Mouse (Mus musculus) heart, adult 2 months (tissue): ENCODE measurements around the gene Cfdp1. TPM values are rescaled to one million over a fixed set of nuclear protein-coding genes. Genes with fewer than 3 reads are reported as not detected.

Source experiments
- DNase-seq, 2 experiments: peaks; one replicate each; pipeline ENCODE4 v3.0.0; 2021
- H3K27ac ChIP-seq: fragments of 200-600 bp; 2 replicates; pipeline ENCODE4 v1.8.1; 2022
- H3K27me3 ChIP-seq: fragments of 200-500 bp; 2 replicates; pipeline ENCODE4 v1.6.1; 2012; ENCODE audit warnings: mild to moderate bottlenecking, low read length, inconsistent platforms, mixed read lengths; ENCODE audit not compliant: control insufficient read depth, insufficient read depth
- H3K36me3 ChIP-seq: fragments of 200-500 bp; 2 replicates; pipeline ENCODE4 v1.6.1; 2012; ENCODE audit warnings: low read length, inconsistent platforms; ENCODE audit not compliant: control insufficient read depth, insufficient read depth
- H3K4me1 ChIP-seq: fragments of 200-500 bp; 2 replicates; pipeline ENCODE4 v1.6.1; 2011; ENCODE audit warnings: low read length; ENCODE audit not compliant: control insufficient read depth, insufficient read depth
- H3K4me3 ChIP-seq: fragments of 200-600 bp; 2 replicates; pipeline ENCODE4 v1.8.1; 2022
- H3K79me2 ChIP-seq: fragments of 200-500 bp; replicated peaks from 2 replicates; pipeline ENCODE4 v1.6.1; 2012; ENCODE audit warnings: mild to moderate bottlenecking, inconsistent platforms, low read length, moderate library complexity, mixed read lengths; ENCODE audit not compliant: control insufficient read depth, insufficient read depth
- H3K9ac ChIP-seq: fragments of 200-500 bp; 2 replicates; pipeline ENCODE4 v1.6.1; 2012; ENCODE audit warnings: low read depth, mild to moderate bottlenecking, control low read depth, inconsistent platforms, low read length, mixed read lengths
- CTCF ChIP-seq: fragments of 200-600 bp; IDR thresholded peaks from 2 replicates; pipeline ENCODE4 v1.8.1; 2022; ENCODE audit warnings: antibody characterized with exemption, mild to moderate bottlenecking, moderate library complexity
- EP300 ChIP-seq: fragments of 200-500 bp; IDR thresholded peaks from 2 replicates; pipeline ENCODE4 v1.6.1; 2011; ENCODE audit warnings: low read depth, low read length, control low read depth; ENCODE audit not compliant: insufficient read depth
- POLR2A ChIP-seq: fragments of 200-500 bp; IDR thresholded peaks from 2 replicates; pipeline ENCODE4 v1.6.1; 2011; ENCODE audit warnings: mild to moderate bottlenecking, low read depth, low read length, control low read depth; ENCODE audit not compliant: insufficient read depth
- WGBS: fragments of 180-500 bp; shearing (Covaris S2); methylation state at CpG from one replicate; pipeline ENCODE4 v1.1.7; 2018; 5-methylcytosine and 5-hydroxymethylcytosine counted together
- intact Hi-C: fragments of 180-260 bp; cut with DNase I; formaldehyde crosslinking; loops from one replicate; pipeline ENCODE4 v1.15.1; 2025
- long read RNA-seq: library from polyadenylated mRNA; stranded (forward); transcript quantifications from one replicate; pipeline ENCODE4 v2.0.0, GENCODE M21; 2021
- polyA plus RNA-seq: library from polyadenylated mRNA; depleted of rRNA; stranded (reverse); fragments of >200 nt; gene quantifications from 2 replicates; pipeline ENCODE4 v1.2.3, GENCODE M21; 2012; rRNA removed
- total RNA-seq, 2 experiments: library from RNA; stranded (reverse); gene quantifications; 2 replicates each; pipeline ENCODE4 v1.2.3; 2021

The Cfdp1 gene
- total RNA-seq (10 to 100 TPM; 32.7 to 34.4 TPM), polyA plus RNA-seq (5.6 and 11.6 TPM in 2 replicates)
- long read RNA-seq, transcript Cfdp1-201 (7 exons, 1,178 nt), result major isoform, 37 of 44 reads
- long read RNA-seq, partial matches to known transcripts, result 6 of 44 reads
- long read RNA-seq, other reads (novel, unspliced or antisense), result 1 of 44 reads

GRCm38 (mm10) chr8:111853861-111854501 is at the start of gene Cfdp1:
Gene Cfdp1, minus strand, starts transcription at chr8:111854291.
- intact Hi-C loops, result no loop called here

GRCm38 (mm10) chr8:111902080-111902479 is 48.0 kb upstream of the Cfdp1 start:
- Histone ChIP-seq H3K79me2 (no peaks in the 10 kb centered on the region), H3K27ac (no peak overlapping the region), H3K4me1 (no peaks in the 10 kb centered on the region), H3K4me3 (no peak overlapping the region), H3K9ac (no peak overlapping the region), H3K36me3 (no peaks in the 10 kb centered on the region), H3K27me3 (no peaks in the 10 kb centered on the region)
- peak in 1 of 2 experiments; percentile 46 for DNase-seq
- intact Hi-C loops, result no loop called here
- 28% methylated on average over 5 of the region's 5 CpGs for WGBS
- no peak for TF ChIP-seq CTCF
- no peak for TF ChIP-seq POLR2A
- no peak for TF ChIP-seq EP300

More at GRCm38 (mm10) chr8:111853861-111854501, at the start of gene Cfdp1:
- peak within 1 kb of the TSS; percentile 67 for H3K27ac ChIP-seq
- H3K36me3 ChIP-seq, result peaks cover 3% of the 10 kb centered on the region; the same call in 1 of the 2 replicates
- TF ChIP-seq EP300, result 0 out of 2 replicates have a peak, but pooled peaks have one; percentile 30
- peak; percentile 49 for TF ChIP-seq CTCF
- peak; percentile 91 for TF ChIP-seq POLR2A
- peaks cover 2% of the 10 kb centered on the region for H3K4me1 ChIP-seq
- DNase-seq, result peak; percentile 95 to 97
- H3K79me2 ChIP-seq, result peaks cover 8% of the 10 kb centered on the region; the same call in 1 of the 2 replicates
- no peaks in the 10 kb centered on the region for H3K27me3 ChIP-seq
- under 1% methylated on average over 53 of the region's 53 CpGs for WGBS
- H3K9ac ChIP-seq, result peak within 1 kb of the TSS; percentile 90
- peak within 1 kb of the TSS; percentile 93 for H3K4me3 ChIP-seq

DNA sequence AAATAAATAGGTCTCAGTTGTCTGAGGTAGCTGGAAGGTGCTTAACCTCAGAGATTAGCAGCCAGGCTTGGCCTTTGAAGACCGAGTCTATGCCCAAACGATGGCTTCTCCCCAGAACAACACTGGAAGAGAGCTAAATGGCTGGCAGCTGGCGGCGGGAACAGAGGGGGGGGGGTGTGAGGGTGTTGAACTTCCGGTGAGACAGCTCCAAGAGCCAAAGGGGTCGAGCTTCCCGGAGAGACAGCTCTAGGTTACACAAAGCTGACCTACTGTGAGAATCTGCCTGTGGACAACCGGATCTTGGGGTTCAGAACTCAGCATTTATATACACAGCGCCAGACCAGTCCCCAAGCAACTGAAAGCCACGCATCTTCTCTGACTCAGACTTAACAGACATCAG is 44.5 kb upstream of the Cfdp1 start:
- no peaks in the 10 kb centered on the region for H3K4me1 ChIP-seq
- no peaks in the 10 kb centered on the region for H3K27me3 ChIP-seq
- no peak overlapping the region for H3K9ac ChIP-seq
- DNase-seq, result no peak
- no peak for TF ChIP-seq EP300
- H3K79me2 ChIP-seq, result no peaks in the 10 kb centered on the region
- H3K36me3 ChIP-seq, result no peaks in the 10 kb centered on the region
- intact Hi-C loops, result no loop called here
- no peak overlapping the region for H3K4me3 ChIP-seq
- WGBS, result 43% methylated on average over 10 of the region's 10 CpGs
- H3K27ac ChIP-seq, result no peak overlapping the region

DNA sequence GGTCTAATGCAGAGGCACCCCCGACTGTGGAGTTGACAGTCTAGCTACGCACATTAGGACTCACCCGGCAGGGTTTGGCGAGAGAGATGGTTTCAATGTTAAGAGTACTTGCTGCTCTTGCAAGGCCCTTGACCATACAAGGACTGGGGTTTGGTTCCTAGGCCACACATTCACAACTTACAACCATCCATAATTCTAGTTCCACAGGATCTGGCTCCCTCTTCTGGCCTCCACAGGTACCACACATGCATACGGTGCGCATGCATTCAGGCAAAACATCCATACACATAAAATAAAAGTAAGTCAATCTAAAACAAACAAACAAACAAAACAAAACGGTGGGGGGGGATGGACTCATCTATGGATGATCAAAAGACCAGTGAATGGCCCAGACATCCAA is 40.9 kb upstream of the Cfdp1 start:
- no peak for DNase-seq
- H3K27me3 ChIP-seq, result peaks cover 7% of the 10 kb centered on the region
- H3K9ac ChIP-seq, result no peak overlapping the region
- intact Hi-C loops, result no loop called here
- no peak overlapping the region for H3K27ac ChIP-seq
- H3K79me2 ChIP-seq, result no peaks in the 10 kb centered on the region
- no peak overlapping the region for H3K4me3 ChIP-seq
- TF ChIP-seq CTCF (peak; percentile 27; the same call in 1 of the 2 replicates), POLR2A (no peak)
- H3K36me3 ChIP-seq, result no peaks in the 10 kb centered on the region
- WGBS, result 88% methylated on average over 7 of the region's 7 CpGs
- no peaks in the 10 kb centered on the region for H3K4me1 ChIP-seq

- H3K79me2 ChIP-seq, result no peaks in the 10 kb centered on the region
- H3K36me3 ChIP-seq, result no peaks in the 10 kb centered on the region
- no peaks in the 10 kb centered on the region for H3K4me1 ChIP-seq
- no peak overlapping the region for H3K9ac ChIP-seq
- intact Hi-C loops, result no loop called here
- H3K4me3 ChIP-seq, result no peak overlapping the region
- H3K27ac ChIP-seq, result no peak overlapping the region
- no peak for DNase-seq
- H3K27me3 ChIP-seq, result peaks cover 10% of the 10 kb centered on the region
- no peak for TF ChIP-seq CTCF
- TF ChIP-seq POLR2A, result no peak
- no peak for TF ChIP-seq EP300
- WGBS, result 44% methylated on average over 5 of the region's 5 CpGs
Observed at GRCm38 (mm10) chr8:111892615-111893014, 38.5 kb upstream of the Cfdp1 start.

DNA sequence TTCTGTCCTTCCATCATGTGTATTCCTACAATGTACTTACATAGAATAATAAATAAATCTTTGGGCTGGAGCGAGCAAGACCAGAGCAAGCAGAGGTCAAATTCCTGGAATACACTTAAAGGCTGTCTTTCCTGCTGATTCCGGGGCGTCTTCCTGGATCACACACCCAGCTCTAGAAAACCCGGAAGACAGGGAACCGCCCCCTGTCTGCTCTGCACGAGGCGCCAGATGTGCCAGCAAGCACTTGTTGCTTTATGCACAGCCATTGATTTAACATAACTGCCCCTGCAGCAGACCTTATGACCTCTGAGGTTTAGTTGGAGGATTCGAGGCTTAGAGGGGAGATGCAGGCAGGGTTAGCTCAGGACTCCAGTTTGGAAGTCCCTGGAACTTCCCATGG is 37.9 kb upstream of the Cfdp1 start:
- H3K36me3 ChIP-seq, result no peaks in the 10 kb centered on the region
- H3K4me1 ChIP-seq, result no peaks in the 10 kb centered on the region
- no peak overlapping the region for H3K4me3 ChIP-seq
- DNase-seq, result no peak
- no peak overlapping the region for H3K27ac ChIP-seq
- intact Hi-C loops, result no loop called here
- WGBS, result 12% methylated on average over 8 of the region's 8 CpGs
- TF ChIP-seq CTCF, result no peak
- H3K27me3 ChIP-seq, result peaks cover 10% of the 10 kb centered on the region
- no peaks in the 10 kb centered on the region for H3K79me2 ChIP-seq
- H3K9ac ChIP-seq, result no peak overlapping the region
